Mouse (Mus musculus) adrenal gland, postnatal 36 days (tissue): ENCODE measurements around the gene Rex2. TPM values are rescaled to one million over a fixed set of nuclear protein-coding genes. Genes with fewer than 3 reads are reported as not detected.
"Not testable (repeated sequence)": the region's sequence is repeated elsewhere in the genome, so short reads cannot be mapped to it uniquely, and the experiment has no call there.

ENCODE experiments used
- DNase-seq, 2 experiments: peaks; one replicate each; pipeline ENCODE4 v3.0.0; 2021; ENCODE audit warnings: mixed read lengths in 1 of 2
- long read RNA-seq, 2 experiments: library from polyadenylated mRNA; stranded (forward); transcript quantifications; one replicate each; pipeline ENCODE4 v2.0.0; 2021; ENCODE audit warnings: borderline sequencing depth in 2 of 2
- total RNA-seq, 2 experiments: library from RNA; stranded (reverse); gene quantifications; 2 replicates each; pipeline ENCODE4 v1.2.3; 2021

Gene Rex2
- total RNA-seq: under 1 TPM; 0.43 to 0.79 TPM
- long read RNA-seq, experiment 1: 0 reads
- long read RNA-seq, experiment 2: 0 reads

- DNase-seq: not testable (repeated sequence)
Measured at GRCm38 (mm10) chr4:147021550-147021949, at the start of gene Rex2. Gene Rex2, plus strand, starts transcription at chr4:147021850.

DNA sequence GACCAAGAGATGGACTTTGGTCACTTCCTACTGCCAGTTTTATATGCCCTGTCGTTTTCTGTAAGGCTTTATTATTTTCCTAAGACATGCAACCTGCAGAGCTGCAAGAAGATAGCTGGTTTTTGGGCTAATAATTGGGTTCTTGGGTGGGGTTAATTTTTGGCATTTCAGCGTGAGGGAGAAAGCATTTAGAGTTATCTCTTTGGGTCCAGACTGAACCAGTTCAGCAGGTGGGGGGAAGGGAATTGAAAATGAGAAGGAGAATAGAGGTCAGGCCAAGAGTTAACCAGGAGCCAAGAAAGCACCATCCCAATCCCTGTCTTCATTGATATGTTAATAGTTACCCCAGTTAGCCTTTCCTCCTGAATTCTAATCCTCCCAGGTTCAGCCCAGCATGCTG is 45.1 kb upstream of the Rex2 start:
- not testable (repeated sequence) for DNase-seq

DNA sequence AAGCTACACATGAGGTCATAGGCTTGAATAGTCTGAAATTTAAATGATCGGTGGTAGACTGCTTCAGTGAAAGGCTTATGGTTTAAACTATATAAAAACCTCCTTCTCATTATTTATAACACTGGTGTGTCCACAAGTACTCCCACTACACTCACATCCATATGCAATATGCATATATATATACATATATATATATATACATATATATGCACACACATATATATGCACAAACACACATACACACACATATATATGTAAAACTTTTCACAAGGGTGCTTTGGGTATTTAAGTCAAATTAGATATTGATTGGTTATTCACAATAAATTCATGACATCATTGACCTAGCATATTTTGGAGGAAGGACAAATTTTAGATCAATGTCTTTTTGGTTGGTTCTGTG is 3.2 kb upstream of the Rex2 start:
- DNase-seq: not testable (repeated sequence)

DNA sequence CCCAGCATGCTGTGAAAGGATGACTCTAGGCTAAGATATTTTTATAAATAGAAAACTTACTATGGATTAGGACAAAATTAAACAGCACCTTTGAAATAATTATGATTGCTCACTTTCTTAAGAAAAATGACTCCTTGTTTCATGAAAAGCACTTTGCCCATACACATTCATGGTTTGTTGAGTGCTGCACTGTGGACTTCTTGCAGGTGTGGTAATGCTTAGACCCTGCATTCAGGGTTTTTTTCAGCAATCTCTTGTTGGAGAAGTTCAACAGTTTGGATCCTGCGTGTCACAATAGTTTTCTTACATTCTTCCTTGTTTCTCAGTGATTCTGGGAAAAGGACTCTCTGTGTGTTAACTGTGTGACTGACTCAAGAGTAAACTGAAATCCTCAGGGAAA is 4.7 kb downstream of the Rex2 start:
- DNase-seq: not testable (repeated sequence)

GRCm38 (mm10) chr4:147031308-147032036 is 9.8 kb downstream of the Rex2 start:
- DNase-seq: not testable (repeated sequence)

DNA sequence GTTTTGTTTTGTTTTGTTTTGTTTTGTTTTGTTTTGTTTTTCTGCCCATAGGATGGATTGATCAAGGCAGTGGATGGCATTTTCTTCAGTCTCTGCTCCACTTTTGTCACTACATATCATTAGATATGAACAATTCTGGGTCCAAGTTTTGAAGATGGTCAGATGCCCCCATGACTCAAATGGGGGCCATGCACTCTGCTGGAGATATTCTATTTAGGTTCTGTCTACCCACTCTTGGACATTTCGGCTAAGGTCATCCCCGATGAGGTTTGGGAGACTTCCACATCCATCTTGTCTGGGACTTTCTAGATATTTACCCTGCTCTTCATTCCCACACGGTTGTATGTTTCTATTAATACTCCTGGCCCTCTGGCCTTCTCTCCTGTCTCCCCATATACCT is 42.1 kb downstream of the Rex2 start:
- DNase-seq: not testable (repeated sequence)

- DNase-seq: not testable (repeated sequence)
Measured at GRCm38 (mm10) chr4:147065861-147066260, 44.2 kb downstream of the Rex2 start.

DNA sequence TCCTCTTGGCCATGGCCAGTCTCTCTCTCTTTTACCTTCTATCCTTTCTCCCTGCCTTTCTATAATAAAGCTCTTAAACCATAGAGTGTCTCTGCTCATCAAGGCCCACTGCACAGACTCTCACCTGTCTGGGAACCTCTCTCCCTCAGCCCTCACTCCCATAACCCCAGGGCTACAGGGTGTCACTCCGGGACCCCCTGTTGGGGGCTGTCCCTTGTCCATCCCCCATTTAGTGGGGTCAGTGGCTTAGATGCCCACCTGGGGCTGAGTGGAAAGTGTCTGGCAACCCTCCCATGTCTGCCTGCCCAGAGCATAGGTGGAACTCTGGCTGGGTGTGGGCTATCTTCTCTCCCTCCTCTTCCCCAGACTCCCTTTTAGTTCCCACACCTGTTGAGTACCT is 44.7 kb downstream of the Rex2 start:
- DNase-seq: not testable (repeated sequence)

DNA sequence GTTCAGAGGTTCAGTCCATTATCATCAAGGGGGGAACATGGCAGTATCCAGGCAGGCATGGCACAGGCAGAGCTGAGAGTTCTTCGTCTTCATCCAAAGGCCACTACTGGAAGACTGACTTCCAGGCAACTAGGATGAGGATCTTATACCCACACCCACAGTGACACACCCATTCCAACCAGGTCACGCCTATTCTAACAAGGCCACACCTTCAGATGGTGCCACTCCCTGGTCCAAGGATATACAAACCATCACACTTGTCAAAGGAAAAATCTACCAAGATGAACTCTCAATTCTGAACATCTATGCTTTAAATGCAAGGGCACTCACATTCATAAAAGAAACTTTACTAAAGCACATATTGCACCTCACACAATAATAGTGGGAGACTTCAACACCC is 74.0 kb downstream of the Rex2 start:
- DNase-seq: not testable (repeated sequence)

- DNase-seq: not testable (repeated sequence)
Measured at GRCm38 (mm10) chr4:147101666-147102626, 80.3 kb downstream of the Rex2 start.

GRCm38 (mm10) chr4:147103814-147104213 is 82.2 kb downstream of the Rex2 start:
- DNase-seq: not testable (repeated sequence)

Other genes starting within 250 kb of the Rex2 start
- not detected for gene Gm21411, start 112.3 kb upstream of the Rex2 start, total RNA-seq
- not detected for gene Zfp989, start 49.9 kb upstream of the Rex2 start, total RNA-seq
- 10 to 100 TPM in 1 of 2 experiments, 1 to 10 TPM in 1; 6.4 to 10.3 TPM for gene Zfp991, start 110.2 kb downstream of the Rex2 start, total RNA-seq